Mouse (Mus musculus) spleen, postnatal 14 days (tissue): ENCODE measurements at regions not wholly inside any gene's neighbourhood (a gene's known extent, or its start where the extent isn't known, plus 50 kb on each side); places are given as distances from the start of the nearest gene placed in this dataset.

Source experiments
- DNase-seq, 2 experiments: peaks; one replicate each; pipeline ENCODE4 v3.0.0; 2021 to 2022; ENCODE audit warnings: low spot score in 2 of 2

GRCm38 (mm10) chr11:25356671-25357586 lies 853.6 kb downstream of the 5730522E02Rik start:
- no peak for DNase-seq

- no peak for DNase-seq
These were observed 874.9 kb downstream of the 5730522E02Rik start for GRCm38 (mm10) chr11:25335667-25336066.

- DNase-seq = no peak
These were observed 879.9 kb downstream of the 5730522E02Rik start for GRCm38 (mm10) chr11:25330696-25331095.

GRCm38 (mm10) chr11:25322426-25322825 lies 888.1 kb downstream of the 5730522E02Rik start:
- no peak for DNase-seq

- DNase-seq = no peak
These were observed 889.1 kb downstream of the 5730522E02Rik start for GRCm38 (mm10) chr11:25321494-25321893.

GRCm38 (mm10) chr11:25314645-25315044 lies 895.9 kb downstream of the 5730522E02Rik start:
- no peak for DNase-seq

- no peak for DNase-seq
These were observed 896.7 kb downstream of the 5730522E02Rik start for GRCm38 (mm10) chr11:25313879-25314278.

- no peak for DNase-seq
These were observed 897.3 kb downstream of the 5730522E02Rik start for GRCm38 (mm10) chr11:25313308-25313707.

GRCm38 (mm10) chr11:25310754-25311153 lies 899.8 kb downstream of the 5730522E02Rik start:
- no peak for DNase-seq

GRCm38 (mm10) chr11:25301130-25301529 lies 909.4 kb downstream of the 5730522E02Rik start:
- peak; percentile 24 to 68 for DNase-seq

- no peak for DNase-seq
These were observed 922.2 kb downstream of the 5730522E02Rik start for GRCm38 (mm10) chr11:25288346-25288745.

GRCm38 (mm10) chr11:25287458-25288247 lies 922.9 kb downstream of the 5730522E02Rik start:
- no peak for DNase-seq

GRCm38 (mm10) chr11:25269936-25270540 lies 940.5 kb downstream of the 5730522E02Rik start:
- no peak for DNase-seq

GRCm38 (mm10) chr11:25262906-25263305 lies 947.7 kb downstream of the 5730522E02Rik start:
- no peak for DNase-seq

- DNase-seq = no peak
These were observed 950.9 kb downstream of the 5730522E02Rik start for GRCm38 (mm10) chr11:25259691-25260090.

GRCm38 (mm10) chr11:25233360-25233890 lies 977.1 kb downstream of the 5730522E02Rik start:
- no peak for DNase-seq
